Mouse (Mus musculus) retina, adult 2 months (tissue): ENCODE results near the gene Gm11115.

Experiments
- DNase-seq: peaks from one replicate; pipeline ENCODE4 v3.0.0-alpha.2; 2012; ENCODE audit warnings: low read depth, low spot score

Gene Gm11115

DNA sequence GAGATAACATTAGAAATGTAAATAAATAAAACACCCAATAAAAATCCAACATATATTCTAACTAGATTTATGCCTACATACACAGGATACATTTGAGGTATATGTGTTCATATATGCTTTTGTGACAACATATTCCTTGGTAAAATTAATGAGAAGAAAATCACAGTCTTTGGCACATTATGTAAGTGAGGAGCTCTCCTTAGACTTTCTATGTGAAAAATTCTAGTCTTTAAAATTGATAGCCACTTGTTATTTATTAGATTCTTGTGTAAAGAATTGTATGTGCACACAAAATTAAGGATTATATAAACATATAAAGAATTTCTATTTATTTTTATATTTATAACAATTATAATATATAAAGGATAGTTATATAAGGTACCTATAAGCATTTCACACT lies at the start of gene Gm11115:
Gene Gm11115, minus strand, starts transcription at position 101 of the 400 bp plus-strand sequence.
- DNase-seq, result no peak

DNA sequence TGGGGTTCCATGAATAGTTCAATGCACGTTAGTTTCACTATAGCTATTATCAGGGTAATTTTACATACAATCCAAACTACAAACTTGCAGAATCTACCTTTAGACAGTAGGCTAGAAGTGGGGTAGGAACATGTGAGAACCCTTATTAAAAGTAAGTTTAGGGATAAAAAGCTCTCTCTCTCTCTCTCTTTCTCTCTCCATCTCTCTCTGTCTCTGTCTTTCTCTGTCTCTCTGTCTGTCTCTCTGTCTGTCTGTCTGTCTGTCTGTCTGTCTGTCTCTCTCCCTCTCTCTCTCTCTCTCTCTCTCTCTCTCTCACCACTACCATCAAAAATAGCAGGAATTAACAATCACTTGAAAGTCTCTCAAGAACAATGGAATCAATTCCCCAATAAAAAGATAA lies 42.5 kb downstream of the Gm11115 start, which contains the start of gene Gm11116:
Gene Gm11116, minus strand, starts transcription at position 101 of the 400 bp plus-strand sequence.
- DNase-seq, result no peak
